Mouse (Mus musculus) cerebellum, adult 2 months (tissue): ENCODE results near the gene Kcnj8.

Source experiments
- CTCF ChIP-seq: fragments of 200-500 bp; IDR thresholded peaks from 2 replicates; pipeline ENCODE4 v1.5.1; 2011; ENCODE audit warnings: low read depth, mild to moderate bottlenecking, control low read depth, low read length, moderate library complexity, borderline replicate concordance; ENCODE audit not compliant: insufficient read depth
- POLR2A ChIP-seq: fragments of 200-500 bp; IDR thresholded peaks from 2 replicates; pipeline ENCODE4 v1.6.1; 2011; ENCODE audit warnings: low read length, control low read depth, borderline replicate concordance; ENCODE audit not compliant: insufficient read depth

GRCm38 (mm10) chr6:142558772-142559679 is 12.4 kb downstream of the Kcnj8 start:
- no peak for TF ChIP-seq CTCF
- TF ChIP-seq POLR2A: no peak
